Mouse (Mus musculus) kidney, embryonic 16.5 days (tissue): ENCODE measurements around the gene Stat2. TPM values are rescaled to one million over a fixed set of nuclear protein-coding genes. Genes with fewer than 3 reads are reported as not detected.

Experiments used
- ATAC-seq: fragments of 200-750 bp; cut with Nextera tagmentation; 2 replicates; pipeline ENCODE4 v1.8.0; 2017; ENCODE audit warnings: moderate TSS enrichment; ENCODE audit not compliant: low FRiP score, low TSS enrichment
- H3K27ac ChIP-seq: fragments of 300-500 bp; sonication (generic); 2 replicates; pipeline ENCODE4 v1.5.1; 2014; ENCODE audit warnings: low read length
- H3K27me3 ChIP-seq: fragments of 300-500 bp; sonication (generic); 2 replicates; pipeline ENCODE4 v1.6.1; 2014; ENCODE audit warnings: low read length, control low read depth, mixed read lengths; ENCODE audit not compliant: insufficient read depth
- H3K36me3 ChIP-seq: fragments of 300-500 bp; sonication (generic); 2 replicates; pipeline ENCODE4 v1.6.1; 2014; ENCODE audit warnings: low read length, control low read depth, mixed read lengths; ENCODE audit not compliant: insufficient read depth
- H3K4me1 ChIP-seq: fragments of 300-500 bp; sonication (generic); 2 replicates; pipeline ENCODE4 v1.6.1; 2014; ENCODE audit warnings: low read length, control low read depth, mixed read lengths; ENCODE audit not compliant: insufficient read depth
- H3K4me2 ChIP-seq: fragments of 300-500 bp; sonication (generic); replicated peaks from 2 replicates; pipeline ENCODE4 v1.6.1; 2014; ENCODE audit warnings: low read depth, low read length
- H3K4me3 ChIP-seq: fragments of 300-500 bp; sonication (generic); 2 replicates; pipeline ENCODE4 v1.5.1; 2014; ENCODE audit warnings: mild to moderate bottlenecking, low read length
- H3K9ac ChIP-seq: fragments of 300-500 bp; sonication (generic); replicated peaks from 2 replicates; pipeline ENCODE4 v1.6.1; 2014; ENCODE audit warnings: low read length
- H3K9me3 ChIP-seq: fragments of 300-500 bp; sonication (generic); 2 replicates; pipeline ENCODE4 v1.6.1; 2016; ENCODE audit warnings: low read length, control low read depth
- WGBS: fragments of 180-500 bp; shearing (Covaris S2); extraction: QIAGEN DNeasy Blood & Tissue Kit; methylation state at CpG from one replicate; pipeline ENCODE4 v1.1.7; 2014; 5-methylcytosine and 5-hydroxymethylcytosine counted together
- polyA plus RNA-seq: library from polyadenylated mRNA; unstranded; fragments of >200 nt; fragmentation: Nextera tagmentation; extraction: Ambion mirVana; gene quantifications from 2 replicates; pipeline ENCODE4 v1.2.1, GENCODE M21; 2015

Gene Stat2
- polyA plus RNA-seq: 12.9 and 14.9 TPM in 2 replicates

- Histone ChIP-seq H3K4me2 (peak within 1 kb of the TSS; percentile 69), H3K4me1 (no peaks in the 10 kb centered on the region), H3K27me3 (no peaks in the 10 kb centered on the region), H3K4me3 (peak within 1 kb of the TSS; percentile 83), H3K36me3 (no peaks in the 10 kb centered on the region), H3K27ac (peak within 1 kb of the TSS; percentile 61), H3K9ac (peak within 1 kb of the TSS; percentile 76), H3K9me3 (no peaks in the 10 kb centered on the region)
- peak; percentile 99 for ATAC-seq
- under 1% methylated on average over 43 of the region's 43 CpGs for WGBS
Observed at GRCm38 (mm10) chr10:128270287-128270841, at the start of gene Stat2. Gene Stat2, plus strand, starts transcription at chr10:128270559.

GRCm38 (mm10) chr10:128221533-128222286, 48.6 kb upstream of the Stat2 start:
- ATAC-seq: no peak
- Histone ChIP-seq H3K27me3 (no peaks in the 10 kb centered on the region), H3K27ac (no peak overlapping the region), H3K4me1 (no peaks in the 10 kb centered on the region), H3K9ac (no peak overlapping the region), H3K36me3 (no peaks in the 10 kb centered on the region), H3K4me2 (no peak overlapping the region), H3K9me3 (no peaks in the 10 kb centered on the region), H3K4me3 (no peak overlapping the region)
- WGBS: 48% methylated on average over 16 of the region's 16 CpGs

GRCm38 (mm10) chr10:128225064-128225463, 45.3 kb upstream of the Stat2 start:
- Histone ChIP-seq H3K4me2 (no peak overlapping the region), H3K27ac (no peak overlapping the region), H3K4me1 (no peaks in the 10 kb centered on the region), H3K9ac (no peak overlapping the region), H3K36me3 (no peaks in the 10 kb centered on the region), H3K4me3 (no peak overlapping the region), H3K27me3 (no peaks in the 10 kb centered on the region), H3K9me3 (no peaks in the 10 kb centered on the region)
- no peak for ATAC-seq
- 48% methylated on average over 5 of the region's 5 CpGs for WGBS

- H3K9ac ChIP-seq: no peak within 1 kb of the TSS
- ATAC-seq: no peak
- H3K4me2 ChIP-seq: no peak within 1 kb of the TSS
- H3K9me3 ChIP-seq: no peaks in the 10 kb centered on the region
- no peaks in the 10 kb centered on the region for H3K36me3 ChIP-seq
- H3K4me3 ChIP-seq: no peak within 1 kb of the TSS
- H3K27ac ChIP-seq: no peak within 1 kb of the TSS
- 57% methylated on average over 4 of the region's 4 CpGs for WGBS
- H3K4me1 ChIP-seq: peaks cover under 1% of the 10 kb centered on the region
- H3K27me3 ChIP-seq: no peaks in the 10 kb centered on the region
Observed at GRCm38 (mm10) chr10:128225538-128225937, 44.8 kb upstream of the Stat2 start, which contains the start of gene Mip. Gene Mip, plus strand, starts transcription at chr10:128225838.

- WGBS: 77% methylated on average over 9 of the region's 9 CpGs
- Histone ChIP-seq H3K27ac (no peak overlapping the region), H3K9ac (no peak overlapping the region), H3K4me2 (no peak overlapping the region), H3K9me3 (no peaks in the 10 kb centered on the region), H3K4me3 (no peak overlapping the region), H3K27me3 (no peaks in the 10 kb centered on the region), H3K4me1 (peaks cover 9% of the 10 kb centered on the region), H3K36me3 (no peaks in the 10 kb centered on the region)
- no peak for ATAC-seq
Observed at GRCm38 (mm10) chr10:128227592-128227991, 42.8 kb upstream of the Stat2 start.

- no peak for ATAC-seq
- H3K9ac ChIP-seq: no peak overlapping the region
Observed at GRCm38 (mm10) chr10:128228009-128228408, 42.4 kb upstream of the Stat2 start.

GRCm38 (mm10) chr10:128230582-128230981, 39.8 kb upstream of the Stat2 start:
- Histone ChIP-seq H3K4me1 (peaks cover 14% of the 10 kb centered on the region), H3K9ac (peak overlapping the region; percentile 88; the same call in 1 of the 2 replicates), H3K27me3 (no peaks in the 10 kb centered on the region), H3K4me2 (0 out of 2 replicates have a peak overlapping the region, but pooled peaks have one; percentile 85), H3K36me3 (0 out of 2 replicates have a peak, but pooled peaks cover 5% of the 10 kb centered on the region), H3K27ac (peak overlapping the region; percentile 68; the same call in 1 of the 2 replicates), H3K4me3 (no peak overlapping the region), H3K9me3 (no peaks in the 10 kb centered on the region)
- ATAC-seq: no peak
- WGBS: 69% methylated on average over 12 of the region's 12 CpGs

More at GRCm38 (mm10) chr10:128228009-128228408, 42.4 kb upstream of the Stat2 start:
- Histone ChIP-seq H3K27me3 (no peaks in the 10 kb centered on the region), H3K9me3 (no peaks in the 10 kb centered on the region), H3K4me1 (peaks cover 13% of the 10 kb centered on the region), H3K27ac (no peak overlapping the region), H3K36me3 (no peaks in the 10 kb centered on the region), H3K4me2 (no peak overlapping the region), H3K4me3 (no peak overlapping the region)
- WGBS: 86% methylated on average over 8 of the region's 8 CpGs

GRCm38 (mm10) chr10:128231146-128231545, 39.2 kb upstream of the Stat2 start:
- Histone ChIP-seq H3K27ac (peak overlapping the region; percentile 98), H3K4me2 (peak overlapping the region; percentile 85), H3K4me1 (peaks cover 14% of the 10 kb centered on the region), H3K36me3 (0 out of 2 replicates have a peak, but pooled peaks cover 5% of the 10 kb centered on the region), H3K9me3 (no peaks in the 10 kb centered on the region), H3K27me3 (no peaks in the 10 kb centered on the region), H3K9ac (peak overlapping the region; percentile 88), H3K4me3 (peak overlapping the region; percentile 89)
- 5% methylated on average over 5 of the region's 5 CpGs for WGBS
- no peak for ATAC-seq

GRCm38 (mm10) chr10:128231697-128232419, 38.5 kb upstream of the Stat2 start, which contains the start of gene Timeless:
Gene Timeless, plus strand, starts transcription at chr10:128232065.
- Histone ChIP-seq H3K36me3 (0 out of 2 replicates have a peak, but pooled peaks cover 5% of the 10 kb centered on the region), H3K9me3 (no peaks in the 10 kb centered on the region), H3K4me2 (peak within 1 kb of the TSS; percentile 85), H3K27ac (peak within 1 kb of the TSS; percentile 98), H3K4me3 (peak within 1 kb of the TSS; percentile 89), H3K4me1 (peaks cover 14% of the 10 kb centered on the region), H3K27me3 (no peaks in the 10 kb centered on the region), H3K9ac (peak within 1 kb of the TSS; percentile 88)
- peak; percentile 91 for ATAC-seq
- 0% methylated on average over 55 of the region's 58 CpGs for WGBS
